Mouse (Mus musculus) 3134 (cell line): Measurements from ENCODE around the gene Tfap2e.

Experiments used
- DNase-seq: peaks from one replicate; pipeline ENCODE4 v3.0.0-alpha.2; 2011; ENCODE audit warnings: low spot score; ENCODE audit not compliant: insufficient read length; ENCODE audit errors: extremely low read depth

The Tfap2e gene

DNA sequence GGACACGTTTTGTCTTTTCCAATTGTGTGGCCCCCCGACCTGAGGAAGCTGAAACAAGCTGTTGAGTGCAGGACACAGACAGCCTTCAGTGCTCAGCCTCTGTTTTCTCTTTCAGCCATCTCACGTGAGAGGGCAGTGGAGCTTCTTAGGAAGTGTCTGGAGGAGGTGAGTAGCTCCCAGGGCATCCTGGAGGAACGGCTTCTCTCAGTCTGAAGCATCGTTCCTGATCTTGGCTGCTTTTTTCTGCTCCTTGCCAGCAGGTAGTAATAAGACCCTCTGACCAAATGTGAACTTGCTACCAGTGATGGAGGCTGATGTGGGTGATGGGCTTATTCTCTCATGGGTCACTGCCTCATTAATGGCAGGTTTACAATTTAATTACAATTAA lies 28.6 kb downstream of the Tfap2e start:
- no peak for DNase-seq

DNA sequence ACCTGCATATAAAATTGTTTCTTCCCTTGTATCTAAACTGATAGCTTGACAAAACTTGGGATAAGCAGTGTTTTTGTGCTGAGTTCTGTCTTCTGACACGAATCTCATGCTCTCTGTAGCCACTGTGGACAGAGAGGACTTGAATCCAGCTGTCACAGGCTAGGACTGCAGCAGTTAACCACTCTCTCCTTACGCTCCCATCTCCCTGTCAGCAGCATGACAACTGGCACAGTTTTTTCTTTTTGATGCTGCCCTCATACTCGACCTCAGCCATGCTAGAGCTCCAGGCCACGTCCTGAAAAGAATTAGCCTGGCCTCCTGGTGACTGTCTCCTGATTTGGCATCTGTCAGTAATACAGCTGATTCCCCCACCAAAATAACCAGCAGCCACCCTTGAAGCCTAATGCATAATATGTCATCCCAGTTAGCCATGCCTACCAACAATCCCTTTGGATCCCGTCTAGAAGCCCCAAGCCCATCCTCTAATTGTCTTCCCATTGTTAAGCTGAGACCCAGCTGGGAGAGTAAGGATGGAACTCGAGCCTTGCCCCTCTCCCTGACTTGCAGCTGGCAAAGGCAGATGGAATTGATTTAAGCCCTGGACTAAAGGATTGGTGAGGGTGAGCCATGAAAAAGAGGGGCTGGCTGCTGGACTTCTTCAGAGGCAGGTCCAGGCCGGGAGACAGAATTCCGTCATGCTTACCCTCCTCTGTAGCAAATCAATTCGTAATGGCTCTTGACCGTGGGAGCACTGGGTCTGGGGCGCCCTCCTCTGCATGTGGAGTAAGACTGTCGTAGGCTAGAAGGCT lies 29.2 kb downstream of the Tfap2e start:
- no peak for DNase-seq

DNA sequence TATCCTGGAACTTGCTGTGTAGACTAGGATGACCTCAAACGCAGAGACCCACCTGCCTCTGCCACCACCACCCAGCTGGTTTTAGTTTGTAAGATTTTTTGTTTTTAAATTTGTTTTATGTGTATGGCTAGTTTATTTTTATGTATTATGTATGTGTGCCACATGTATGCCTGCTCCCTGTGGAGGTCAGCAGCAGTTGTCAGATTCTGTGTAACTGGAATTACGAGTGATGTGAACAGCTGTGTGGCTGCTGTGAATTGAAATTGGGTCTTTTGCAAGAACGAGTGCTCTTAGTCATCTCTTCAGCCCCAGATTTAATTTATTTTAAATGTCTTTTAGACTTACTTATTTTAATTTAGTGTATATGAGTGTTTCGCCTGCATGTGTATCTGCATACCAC lies 39.1 kb downstream of the Tfap2e start:
- no peak for DNase-seq

DNA sequence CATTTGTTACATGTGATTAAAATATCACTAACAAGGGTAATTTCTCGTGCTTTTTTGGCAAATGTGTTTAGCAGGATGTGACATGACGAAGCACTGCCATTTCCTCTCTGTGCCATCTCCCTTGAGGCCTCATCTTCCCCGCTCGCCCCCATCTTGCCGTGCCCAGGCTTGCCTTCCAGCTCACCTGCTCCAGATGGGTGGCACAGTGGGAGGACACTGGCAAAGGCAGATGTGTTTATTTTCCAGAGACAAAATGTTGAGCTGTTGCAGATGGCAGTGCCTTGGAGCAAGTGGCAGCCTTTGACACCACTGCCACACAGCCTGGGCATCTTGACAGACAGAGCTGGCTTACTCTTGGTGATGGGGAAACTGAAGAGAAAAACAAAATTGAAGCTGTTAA lies 43.0 kb downstream of the Tfap2e start:
- no peak for DNase-seq

DNA sequence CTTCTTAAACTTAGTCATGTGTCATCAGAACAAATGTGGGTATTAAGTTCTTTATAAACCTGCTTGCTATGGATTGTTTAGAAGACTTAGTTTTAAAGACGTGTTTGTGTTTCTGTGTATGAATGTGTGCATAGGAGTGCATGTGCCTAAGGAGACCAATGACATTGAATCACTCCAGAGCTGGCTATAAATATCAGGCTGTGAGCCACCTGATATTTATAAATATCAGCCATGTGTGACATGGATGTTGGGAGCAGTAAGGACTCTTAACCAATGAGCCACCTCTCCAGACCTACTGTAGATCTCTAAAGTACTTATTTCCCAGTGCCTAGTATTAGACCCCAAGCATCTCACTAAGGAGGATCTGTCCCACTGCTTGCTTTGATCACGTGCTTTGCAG lies 46.6 kb downstream of the Tfap2e start:
- no peak for DNase-seq

DNA sequence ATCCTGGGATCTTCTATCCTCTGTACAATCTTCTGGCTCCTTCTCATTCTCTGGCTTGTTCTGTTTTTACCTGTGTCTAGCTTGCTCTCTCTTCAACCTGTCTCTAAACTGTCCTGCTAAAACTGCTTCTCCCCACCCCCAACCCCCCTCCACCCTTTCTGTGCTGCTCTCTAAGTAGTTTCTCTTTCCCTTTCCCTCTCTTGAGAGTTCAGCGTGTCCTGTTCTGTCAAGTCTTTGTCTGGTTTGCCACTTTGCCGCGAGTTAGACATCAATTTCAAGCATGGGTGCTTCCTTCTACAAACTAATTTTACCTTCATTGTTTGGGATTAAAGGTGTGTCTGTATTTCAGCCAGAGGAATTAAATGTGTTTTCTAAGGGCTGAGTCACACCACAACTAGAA lies 53.0 kb downstream of the Tfap2e start:
- DNase-seq = no peak

DNA sequence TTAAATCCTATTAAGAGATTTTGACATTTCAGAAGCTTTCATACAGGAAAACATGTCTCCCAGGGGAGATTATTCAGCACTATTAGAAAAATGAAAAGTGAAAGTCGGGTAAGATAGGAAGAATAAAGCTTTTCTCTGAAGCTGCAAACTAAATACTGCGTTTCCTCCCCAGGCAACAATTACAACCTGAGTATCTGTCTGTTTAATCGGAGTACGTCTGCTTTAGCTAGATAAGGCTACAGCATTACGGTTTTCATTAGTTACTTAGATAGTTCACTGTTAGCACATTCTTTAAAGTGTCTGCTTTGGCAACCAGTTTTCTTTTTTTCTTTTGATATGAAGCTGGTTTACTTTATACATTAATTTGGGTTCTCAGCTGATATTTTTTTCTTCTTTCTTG lies 53.7 kb downstream of the Tfap2e start:
- DNase-seq = no peak

DNA sequence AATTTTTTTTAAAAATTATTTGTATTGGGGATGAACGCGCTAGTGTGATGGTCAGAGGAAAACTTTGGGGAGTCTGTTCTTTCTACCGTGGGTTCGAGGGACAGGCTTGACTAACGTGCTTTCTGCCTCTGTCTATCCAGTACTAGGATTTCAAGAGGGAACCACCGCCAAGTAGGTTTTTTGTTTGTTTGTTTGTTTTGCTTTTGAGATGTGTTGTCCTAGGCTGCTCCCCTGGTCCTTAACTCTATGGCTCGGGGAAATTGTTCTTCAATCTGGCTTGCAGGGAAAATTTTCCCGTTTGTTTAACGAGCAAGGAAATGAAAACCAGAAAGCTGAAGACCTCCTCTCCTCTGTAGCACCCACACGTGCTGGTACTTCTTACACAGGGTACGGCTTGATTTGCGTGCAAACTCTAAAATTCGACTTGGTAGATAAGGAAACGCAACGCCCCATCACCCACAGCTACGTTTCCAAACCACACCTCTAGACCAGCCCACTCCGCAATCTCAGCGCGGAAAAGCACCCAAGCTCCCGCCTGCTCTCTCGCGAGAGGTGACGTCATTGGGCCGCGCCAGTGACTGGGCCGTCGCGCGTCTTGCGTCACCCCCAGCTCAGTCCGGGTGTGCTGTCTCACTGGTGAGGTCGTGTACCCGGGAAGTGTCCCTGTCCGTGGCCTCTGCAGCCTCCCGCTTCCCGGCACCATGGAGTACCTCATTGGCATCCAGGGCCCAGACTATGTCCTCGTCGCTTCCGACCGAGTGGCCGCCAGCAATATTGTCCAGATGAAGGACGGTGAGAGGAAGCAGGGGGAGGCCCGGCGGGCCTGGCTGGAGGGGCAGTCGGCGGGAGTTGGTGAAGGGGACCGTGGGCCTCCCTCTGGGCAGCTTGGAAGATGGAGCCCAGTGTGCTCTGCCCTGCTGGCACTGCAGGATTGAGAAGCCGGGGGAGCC lies 58.7 kb downstream of the Tfap2e start, which contains the start of gene Psmb2:
Gene Psmb2, plus strand, starts transcription at position 577 of the 950 bp plus-strand sequence.
- DNase-seq = peak; percentile 97

DNA sequence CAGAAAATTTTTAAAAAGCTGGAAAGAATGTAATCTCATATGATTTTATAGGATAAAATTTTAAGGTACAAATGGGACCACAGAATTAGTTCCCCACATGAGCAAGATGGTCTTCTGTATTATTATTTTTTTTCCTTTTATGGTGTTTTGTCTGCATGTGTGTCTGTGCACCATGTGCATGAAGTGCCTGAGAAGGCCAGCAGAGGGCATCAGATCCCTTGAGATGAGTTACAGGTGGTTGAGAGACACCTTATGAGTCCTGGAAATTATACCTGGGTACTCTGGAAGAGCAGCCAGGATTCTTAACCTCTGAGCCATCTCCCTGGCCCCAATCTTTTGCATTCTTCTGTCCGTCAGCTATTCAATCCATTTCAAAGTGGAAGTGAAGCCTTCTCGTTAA lies 69.0 kb downstream of the Tfap2e start:
- DNase-seq = no peak
